Mouse (Mus musculus) cerebral cortex, adult 2 months (tissue): ENCODE data around the gene Epha1.

Experiments
- WGBS: fragments of 180-500 bp; shearing (Covaris S2); methylation state at CpG from one replicate; pipeline ENCODE4 v1.1.7; 2018; 5-methylcytosine and 5-hydroxymethylcytosine counted together

Epha1 gene

GRCm38 (mm10) chr6:42324482-42325267 is 48.4 kb downstream of the Epha1 start, which contains the start of gene Fam131b:
TSS of gene Fam131b (minus strand) at chr6:42324643.
- under 1% methylated on average over 50 of the region's 68 CpGs for WGBS

- 0% methylated on average over 26 of the region's 32 CpGs for WGBS
These were observed 49.0 kb downstream of the Epha1 start for GRCm38 (mm10) chr6:42324067-42324481.

GRCm38 (mm10) chr6:42323371-42324066 is 49.5 kb downstream of the Epha1 start:
- 3% methylated on average over 28 of the region's 28 CpGs for WGBS

- WGBS = 63% methylated on average over 4 of the region's 4 CpGs
These were observed 54.8 kb downstream of the Epha1 start for GRCm38 (mm10) chr6:42318293-42318692.

- WGBS = 93% methylated on average over 2 of the region's 2 CpGs
These were observed 62.5 kb downstream of the Epha1 start for GRCm38 (mm10) chr6:42310427-42311053.

- 68% methylated on average over 8 of the region's 8 CpGs for WGBS
These were observed 63.2 kb downstream of the Epha1 start for GRCm38 (mm10) chr6:42309816-42310378.
